Mouse (Mus musculus) neutrophil, adult 5-6 weeks (primary cell): ENCODE results near the gene BC005561. TPM values are rescaled to one million over a fixed set of nuclear protein-coding genes. Genes with fewer than 3 reads are reported as not detected.
"Not testable (repeated sequence)": the region's sequence is repeated elsewhere in the genome, so short reads cannot be mapped to it uniquely, and the experiment has no call there.

Experiments used
- ATAC-seq: fragments of 151-379, 151-347 bp; 2 replicates; pipeline ENCODE4 v1.8.0; 2017; ENCODE audit warnings: mild to moderate bottlenecking, moderate TSS enrichment; ENCODE audit not compliant: insufficient number of reproducible peaks, poor library complexity, low FRiP score, severe bottlenecking; ENCODE audit errors: extremely low read depth
- total RNA-seq: library from RNA; stranded (forward); fragments of 200-1000 nt; gene quantifications from 2 replicates; pipeline ENCODE4 v1.2.3, GENCODE M21; 2017

Gene BC005561
- 9.5 and 10.1 TPM in 2 replicates for total RNA-seq

- peak; percentile 67 for ATAC-seq
These were observed at the start of gene BC005561 for GRCm38 (mm10) chr5:104508195-104508891. Gene BC005561 (plus strand): TSS chr5:104508352.

GRCm38 (mm10) chr5:104458832-104459705 lies 49.1 kb upstream of the BC005561 start, which contains the start of gene Pkd2:
Gene Pkd2 (plus strand): TSS chr5:104459450.
- no peak for ATAC-seq

DNA sequence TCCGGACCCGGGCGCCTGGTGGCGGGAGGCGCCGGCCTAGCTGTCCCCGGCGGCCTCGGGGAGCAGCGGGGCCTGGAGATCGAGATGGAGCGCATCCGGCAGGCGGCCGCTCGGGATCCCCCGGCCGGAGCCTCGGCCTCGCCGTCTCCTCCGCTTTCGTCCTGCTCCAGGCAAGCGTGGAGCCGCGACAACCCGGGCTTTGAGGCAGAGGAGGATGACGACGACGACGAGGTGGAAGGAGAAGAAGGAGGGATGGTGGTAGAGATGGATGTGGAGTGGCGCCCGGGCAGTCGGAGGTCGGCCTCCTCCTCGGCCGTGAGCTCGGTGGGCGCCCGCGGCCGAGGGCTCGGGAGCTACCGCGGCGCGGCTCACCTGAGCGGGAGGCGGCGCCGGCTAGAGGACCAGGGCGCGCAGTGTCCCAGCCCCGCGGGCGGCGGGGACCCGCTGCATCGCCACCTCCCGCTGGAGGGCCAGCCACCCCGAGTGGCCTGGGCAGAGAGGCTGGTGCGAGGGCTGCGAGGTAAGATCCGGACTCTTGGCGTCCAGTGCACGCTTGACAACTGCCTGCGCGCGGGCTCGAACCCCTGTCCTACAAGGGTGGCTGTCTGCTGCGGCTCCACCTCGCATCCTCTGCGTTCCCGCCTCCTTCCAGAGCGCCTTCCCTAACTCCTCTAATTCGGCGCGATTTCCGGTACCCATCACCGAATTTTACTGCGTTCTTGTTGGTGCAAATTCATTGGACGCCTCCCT lies 48.3 kb upstream of the BC005561 start:
- no peak for ATAC-seq

DNA sequence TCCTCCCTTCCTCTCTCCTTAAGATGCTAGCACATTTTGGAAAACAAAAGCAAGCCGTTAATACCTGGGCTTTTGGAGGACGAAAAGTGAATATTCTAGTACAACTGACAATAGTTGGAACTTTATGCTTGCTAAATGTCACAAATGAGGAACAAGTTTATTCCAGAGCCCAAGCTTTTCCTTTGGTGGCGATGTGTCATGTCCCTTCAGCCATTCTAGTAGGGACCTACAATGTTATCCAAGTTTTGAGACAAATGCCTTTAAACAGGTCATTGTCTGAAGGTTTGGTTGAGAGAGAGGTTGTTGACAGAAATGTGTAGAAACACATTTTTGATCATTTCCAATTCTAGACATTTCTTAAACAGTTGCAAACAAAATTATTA lies 47.7 kb upstream of the BC005561 start:
- no peak for ATAC-seq

- ATAC-seq = no peak
These were observed 47.3 kb upstream of the BC005561 start for GRCm38 (mm10) chr5:104460856-104461255.

DNA sequence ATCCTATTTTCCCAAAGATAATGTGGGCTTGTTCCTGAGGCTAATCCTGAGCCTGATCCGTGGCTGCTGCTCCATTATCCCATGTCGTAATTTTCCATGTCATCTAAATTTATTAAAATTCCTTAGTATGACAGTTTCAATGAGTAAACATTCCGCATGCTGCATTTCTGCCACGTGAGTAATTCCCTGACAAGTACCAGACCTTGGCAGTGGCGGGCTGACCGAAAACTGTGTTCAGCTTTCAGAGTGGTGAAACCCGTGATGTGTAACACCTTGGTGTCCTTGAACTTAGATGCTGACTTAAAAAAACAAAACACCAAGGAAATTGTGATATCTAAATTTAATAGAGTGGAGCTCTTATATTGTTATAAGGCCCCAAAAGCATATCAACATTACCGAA lies 42.9 kb upstream of the BC005561 start:
- ATAC-seq = no peak

DNA sequence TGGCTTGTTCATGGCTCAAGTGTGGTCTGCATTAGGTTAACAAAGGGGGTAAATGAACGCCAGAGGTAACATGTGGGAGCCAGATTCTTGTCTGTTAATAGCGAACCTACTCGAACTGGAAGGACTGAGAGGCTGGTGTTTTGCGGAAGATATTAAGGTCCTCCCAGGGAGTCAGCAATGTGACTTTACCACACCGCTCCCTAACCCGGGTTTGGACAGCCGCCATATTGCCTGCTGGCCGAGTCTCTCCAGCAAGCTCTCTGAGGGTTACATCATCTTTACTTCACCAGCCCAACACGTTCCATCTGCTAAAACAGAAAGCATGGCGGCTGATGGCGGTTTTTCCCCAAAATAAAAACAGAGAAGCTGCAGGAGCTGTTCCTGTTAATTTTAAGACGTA lies 42.4 kb upstream of the BC005561 start:
- no peak for ATAC-seq

GRCm38 (mm10) chr5:104466816-104467215 lies 41.3 kb upstream of the BC005561 start:
- ATAC-seq = no peak

GRCm38 (mm10) chr5:104468586-104468985 lies 39.6 kb upstream of the BC005561 start:
- no peak for ATAC-seq

- ATAC-seq = no peak
These were observed 37.2 kb upstream of the BC005561 start for GRCm38 (mm10) chr5:104470981-104471391.

DNA sequence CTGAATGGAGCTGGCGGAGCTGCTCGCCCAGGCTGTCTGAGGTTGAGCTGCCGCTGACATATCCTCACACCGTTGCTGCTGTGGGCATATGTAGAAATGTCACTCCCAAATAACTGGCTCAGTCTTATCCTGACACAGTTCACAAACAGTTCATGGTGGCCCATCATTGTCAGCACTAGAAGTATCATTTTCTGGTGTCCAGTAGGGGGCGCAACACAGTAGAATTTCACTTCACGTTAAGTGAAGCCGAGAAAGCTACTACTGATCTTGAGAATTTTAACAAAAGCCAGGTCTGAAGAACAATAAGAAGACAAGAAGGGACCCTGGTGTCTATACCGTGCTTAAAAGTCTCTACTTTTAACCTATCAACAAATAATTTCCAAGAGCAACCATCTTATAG lies 35.8 kb upstream of the BC005561 start:
- no peak for ATAC-seq

DNA sequence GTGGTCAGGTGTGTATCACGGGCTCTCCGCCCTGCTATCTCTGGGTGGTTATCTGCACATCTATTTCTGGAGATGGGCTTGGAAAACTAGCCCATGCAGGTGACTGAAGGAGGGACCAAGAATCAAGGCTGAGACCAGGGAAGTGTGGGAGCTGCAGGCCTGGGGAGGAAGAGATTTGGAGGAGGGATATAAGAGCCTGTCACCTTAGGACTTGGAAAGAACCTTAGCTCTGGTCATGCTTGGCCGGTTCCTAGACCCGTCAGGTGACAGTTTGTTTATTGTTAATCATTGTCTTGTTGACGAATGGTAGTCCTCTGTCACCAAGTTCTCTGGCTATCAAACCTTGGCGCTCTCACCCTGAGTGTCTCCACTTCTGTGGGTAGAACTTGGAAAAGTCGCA lies 27.8 kb upstream of the BC005561 start:
- ATAC-seq = no peak

DNA sequence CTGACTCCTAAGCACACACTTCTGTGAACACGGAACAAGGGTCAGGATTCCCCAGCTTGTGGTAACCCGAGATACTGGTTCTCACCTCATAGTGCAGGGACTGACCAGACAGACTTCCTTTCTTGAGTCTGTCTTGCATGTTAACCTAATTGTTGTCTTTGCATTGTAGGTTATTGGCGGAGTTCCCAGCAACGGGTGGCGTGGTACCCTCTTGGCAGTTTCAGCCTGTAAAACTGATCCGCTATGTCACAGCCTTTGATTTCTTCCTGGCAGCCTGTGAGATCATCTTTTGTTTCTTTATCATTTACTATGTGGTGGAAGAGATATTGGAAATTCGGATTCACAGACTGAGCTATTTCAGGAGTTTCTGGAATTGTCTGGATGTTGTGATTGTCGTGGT lies 25.3 kb upstream of the BC005561 start:
- no peak for ATAC-seq

GRCm38 (mm10) chr5:104491561-104491960 lies 16.6 kb upstream of the BC005561 start:
- ATAC-seq = no peak

GRCm38 (mm10) chr5:104504883-104505282 lies 3.3 kb upstream of the BC005561 start:
- ATAC-seq = no peak

GRCm38 (mm10) chr5:104507829-104508194 lies 340 bp upstream of the BC005561 start:
- ATAC-seq = no peak

GRCm38 (mm10) chr5:104511211-104511610 lies 3.1 kb downstream of the BC005561 start:
- ATAC-seq = no peak

DNA sequence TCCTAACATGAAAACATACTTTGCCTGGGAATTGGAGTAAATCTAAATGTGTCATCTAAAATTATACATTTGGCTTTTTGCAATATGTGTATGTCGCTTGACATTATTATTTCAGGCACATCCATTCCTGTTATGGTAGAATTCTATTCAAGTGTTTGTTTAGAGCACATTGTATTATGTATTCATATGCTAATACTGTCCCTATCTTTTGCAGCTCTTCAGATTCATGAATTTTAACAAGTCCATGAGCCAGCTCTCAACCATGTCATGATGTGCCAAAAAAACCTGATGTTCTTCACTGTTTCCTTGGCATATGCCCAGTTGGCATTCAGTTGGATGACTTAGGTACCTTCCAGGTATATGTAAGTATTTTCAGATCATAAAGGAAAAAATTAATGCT lies 30.5 kb downstream of the BC005561 start:
- ATAC-seq = no peak

GRCm38 (mm10) chr5:104539331-104539730 lies 31.2 kb downstream of the BC005561 start:
- no peak for ATAC-seq

DNA sequence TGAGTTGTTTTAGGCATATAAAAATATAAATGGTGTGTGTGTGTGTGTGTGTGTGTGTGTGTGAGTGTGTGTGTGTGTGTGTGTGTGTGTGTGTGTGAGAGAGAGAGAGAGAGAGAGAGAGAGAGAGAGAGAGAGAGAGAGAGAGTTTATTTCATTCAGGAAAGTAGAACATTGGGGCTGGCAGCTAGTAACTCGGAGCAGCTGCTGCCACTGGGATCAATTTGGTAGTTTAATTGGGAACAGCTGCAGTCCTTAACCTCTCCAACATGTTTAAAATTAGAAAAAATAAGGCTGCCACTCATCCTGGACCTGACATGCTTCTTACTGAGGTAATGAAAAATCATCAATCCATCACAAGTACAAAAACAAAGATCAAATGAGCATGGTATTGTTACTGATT lies 59.9 kb downstream of the BC005561 start:
- not testable (repeated sequence) for ATAC-seq
